Mouse (Mus musculus): Measurements from ENCODE around the gene Zmiz1. TPM values are rescaled to one million over a fixed set of nuclear protein-coding genes. Genes with fewer than 3 reads are reported as not detected.
A peak's percentile ranks its signal among the peaks of the same experiment; 100 is the strongest.

Gene Zmiz1
- total and polyA plus RNA-seq, 3 experiments: 3.7 to 45.8 (median 11.1) TPM

DNA sequence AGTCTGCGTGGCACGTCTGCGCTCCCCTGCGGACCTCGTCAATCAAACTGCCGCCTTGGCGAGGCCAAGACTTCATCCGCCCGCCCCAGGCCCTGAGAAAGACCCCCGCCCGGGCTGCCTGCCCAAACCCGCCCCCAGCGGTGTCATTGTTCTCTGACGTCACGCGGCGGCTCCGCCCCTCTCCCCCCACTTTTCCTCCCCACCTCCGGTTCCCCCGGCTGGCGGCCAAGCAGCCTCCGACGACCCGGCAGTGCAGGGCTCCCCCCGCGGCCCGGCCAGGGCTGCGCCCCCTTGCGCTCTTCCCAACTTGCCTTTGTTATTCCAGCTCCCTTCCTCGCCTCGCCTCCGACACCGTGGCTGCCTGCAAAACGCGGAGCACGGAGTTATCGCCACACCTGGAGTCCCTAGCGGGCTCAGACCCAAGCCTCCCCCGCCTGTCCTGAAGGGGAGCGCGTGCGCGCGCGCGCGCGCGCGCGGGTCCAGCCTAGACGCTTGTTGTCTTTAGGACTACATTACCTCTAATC, 1.5 kb upstream of the Zmiz1 start:
- in situ Hi-C loops (cut with MboI; ENCODE audit: low pct_ligation_motif_present, low pct_unique_long_range_greater_than_20kb, low sequenced_read_pairs): loop anchor here (25.0 kb wide), 1 partner anchor 970 kb away; the partner anchor contains the start of genes Polr3a and Rps24
- H3K4me2 ChIP-seq (ENCODE audit: insufficient read depth, low read depth, poor library complexity, severe bottlenecking): peak overlapping the region; percentile 93
- H3K27ac ChIP-seq (ENCODE audit: insufficient read depth, low read depth): no peak overlapping the region
- no peaks in the 10 kb centered on the region for H3K9me3 ChIP-seq (replicated peaks; ENCODE audit: low read length)
- no peaks in the 10 kb centered on the region for H3K36me3 ChIP-seq (replicated peaks in 1 of 2; ENCODE audit: control insufficient read depth in 1 of 2, insufficient read depth in 1 of 2, low read length in 1 of 2)
- TF ChIP-seq TCF12 (IDR thresholded peaks at IDR 0.05; ENCODE audit: low read depth, low read length) (peak; percentile 52; the same call in 1 of the 2 replicates), CTCF (conservative IDR thresholded peaks at IDR 0.05 in 1 of 2, IDR thresholded peaks at IDR 0.05 in 1 of 2; ENCODE audit: low read depth in 2 of 2, low read length in 2 of 2) (peak in 1 of 2 experiments; percentile 48; a peak in 2 of 4 replicates), ETS1 (conservative IDR thresholded peaks at IDR 0.05; ENCODE audit: low read depth, low read length) (peak; percentile 21; the same call in 1 of the 2 replicates), MEF2A (IDR thresholded peaks at IDR 0.05; ENCODE audit: borderline replicate concordance, low read depth, low read length) (peak; percentile 16; the same call in 1 of the 2 replicates), MAZ (IDR thresholded peaks at IDR 0.05; ENCODE audit: low read depth, low read length) (peak; percentile 98), NRF1 (IDR thresholded peaks at IDR 0.05; ENCODE audit: low read depth, low read length) (peak; percentile 76), SIN3A (IDR thresholded peaks at IDR 0.05; ENCODE audit: low read length) (peak; percentile 89), NELFE (IDR thresholded peaks at IDR 0.05; ENCODE audit: low read depth, low read length) (no peak), MAFK (IDR thresholded peaks at IDR 0.05; ENCODE audit: insufficient replicate concordance, low read length) (no peak), CHD2 (IDR thresholded peaks at IDR 0.05; ENCODE audit: low read length) (0 out of 2 replicates have a peak, but pooled peaks have one; percentile 17), EP300 (IDR thresholded peaks at IDR 0.05; ENCODE audit: low read length) (peak; percentile 18; the same call in 1 of the 2 replicates), USF1 (IDR thresholded peaks at IDR 0.05; ENCODE audit: low read depth, low read length) (no peak), RAD21 (IDR thresholded peaks at IDR 0.05; ENCODE audit: low read depth, low read length) (peak; percentile 26), MXI1 (IDR thresholded peaks at IDR 0.05; ENCODE audit: low read depth, low read length) (peak; percentile 67), SMC3 (IDR thresholded peaks at IDR 0.05; ENCODE audit: low read depth, low read length) (peak; percentile 45), HCFC1 (IDR thresholded peaks at IDR 0.05; ENCODE audit: low read depth, low read length) (peak; percentile 56), IRF4 (IDR thresholded peaks at IDR 0.05; ENCODE audit: low read depth, low read length) (peak; percentile 54; the same call in 1 of the 2 replicates), ZNF384 (IDR thresholded peaks at IDR 0.05; ENCODE audit: low read depth, low read length) (no peak), BHLHE40 (IDR thresholded peaks at IDR 0.05; ENCODE audit: low read depth, low read length) (peak; percentile 8; the same call in 1 of the 2 replicates), ELF1 (IDR thresholded peaks at IDR 0.05; ENCODE audit: low read depth, low read length) (peak; percentile 65), POLR2A (IDR thresholded peaks at IDR 0.05; ENCODE audit: low read depth, low read length) (peak; percentile 33; the same call in 1 of the 2 replicates)
- H3K4me1 ChIP-seq (ENCODE audit: control insufficient read depth in 1 of 2, insufficient read depth in 2 of 2): peaks cover 7 to 49% of the 10 kb centered on the region in 2 experiments
- DNase-seq (ENCODE audit: extremely low read depth): peak; percentile 83
- peak overlapping the region; percentile 60 for H3K9ac ChIP-seq (ENCODE audit: insufficient read depth, low read depth)
- dilution Hi-C loops (cut with MboI; ENCODE audit: extremely low pct_ligation_motif_present, extremely low pct_unique_long_range_greater_than_20kb, low sequenced_read_pairs): no loop called here
- peaks cover 22% of the 10 kb centered on the region for H3K79me2 ChIP-seq (replicated peaks; ENCODE audit: control insufficient read depth, extremely low read depth, insufficient read depth, poor library complexity, severe bottlenecking)
- H3K4me3 ChIP-seq (replicated peaks in 1 of 3; ENCODE audit: low read depth in 2 of 3, low read length in 2 of 3, poor library complexity in 1 of 3): peak overlapping the region; percentile 74 to 82 (median 81)
- H3K27me3 ChIP-seq (replicated peaks): peaks cover 15% of the 10 kb centered on the region

Data from CH12.LX (cell line).